Mouse (Mus musculus) bone marrow macrophage, adult 2 months (primary cell): ENCODE data around the gene Cr2.

Experiments used
- CTCF ChIP-seq: IDR thresholded peaks from 2 replicates; pipeline ENCODE4 v1.5.1; 2012; ENCODE audit warnings: low read depth, mild to moderate bottlenecking, low read length, moderate library complexity
- POLR2A ChIP-seq: IDR thresholded peaks from 2 replicates; pipeline ENCODE4 v1.6.1; 2012; ENCODE audit warnings: mild to moderate bottlenecking, low read depth, low read length, borderline replicate concordance

- TF ChIP-seq CTCF, result no peak
- no peak for TF ChIP-seq POLR2A
Measured at GRCm38 (mm10) chr1:195184746-195185145, 8.2 kb upstream of the Cr2 start.
